ENCODE assay signal across 22 mouse cellular contexts in the genomic region with DNA sequence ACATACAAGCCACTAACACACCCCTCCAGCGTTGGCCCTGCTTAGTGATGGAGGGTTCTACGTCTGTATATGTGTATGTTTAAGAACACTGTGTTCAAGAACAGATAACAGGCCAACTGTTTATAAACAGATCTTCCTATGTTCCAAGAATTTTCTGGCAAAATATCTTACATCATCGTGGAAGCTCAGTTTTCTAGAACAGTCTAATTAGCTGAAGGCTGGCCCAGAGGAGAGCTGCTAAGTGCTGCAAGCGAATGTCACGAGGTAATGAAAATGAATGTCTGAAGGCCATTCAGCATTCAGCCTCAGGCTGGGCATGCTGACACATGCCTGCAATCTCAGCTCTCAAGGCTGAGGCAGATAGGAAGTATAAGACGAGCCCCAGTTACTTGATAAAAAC. TPM values are rescaled to one million over a fixed set of nuclear protein-coding genes. Genes with fewer than 3 reads are reported as not detected.
DNase-seq lines count a peak whose midpoint lies in the region; ATAC-seq and TF ChIP-seq lines count a peak whose summit lies in the region.
"Had no signal": no experiment of that assay in that cellular context is flagged by ENCODE, and none has a peak within 500 bp of the region (broad histone marks: within the 10 kb centered on the region; RNA-seq: fewer than 3 reads in every experiment).

No protein-coding gene starts in this region.

- 0 out of 2 replicates have a peak, but pooled peaks have one; percentile 35 for ATAC-seq in liver, embryonic 16.5 days (ENCODE audit: low read depth)
- ATAC-seq in neural tube, embryonic 15.5 days (ENCODE audit: low FRiP score), result no peak
- no peak for ATAC-seq in forebrain, embryonic 15.5 days (replicated peaks)
- ATAC-seq: midbrain, embryonic 16.5 days had no signal

- no peaks in the 10 kb centered on the region for H3K9me3 ChIP-seq in liver, embryonic 16.5 days (replicated peaks; ENCODE audit: control insufficient read depth, low read length)
- H3K9me3 ChIP-seq in neural tube, embryonic 15.5 days (replicated peaks), result 0 out of 2 replicates have a peak, but pooled peaks cover 5% of the 10 kb centered on the region
- no peaks in the 10 kb centered on the region for H3K9me3 ChIP-seq in forebrain, embryonic 15.5 days
- H3K9me3 ChIP-seq: embryonic facial prominence, embryonic 15.5 days; G1E; heart, embryonic 15.5 days; liver, embryonic 13.5 days; megakaryocyte, embryonic 14.5 days had no signal

- TF ChIP-seq POLR2A in brain, embryonic 14.5 days (IDR thresholded peaks at IDR 0.05; ENCODE audit: borderline replicate concordance, extremely low read depth, insufficient read depth, insufficient read length, poor library complexity, severe bottlenecking), result no peak

- TF ChIP-seq CTCF in brain, embryonic 14.5 days (IDR thresholded peaks at IDR 0.05; ENCODE audit: borderline replicate concordance, extremely low read depth, insufficient read depth, insufficient read length), result no peak

- H3K27me3 ChIP-seq in liver, embryonic 16.5 days (ENCODE audit: control insufficient read depth, insufficient read depth, low read depth, low read length), result no peaks in the 10 kb centered on the region
- no peaks in the 10 kb centered on the region for H3K27me3 ChIP-seq in neural tube, embryonic 15.5 days (replicated peaks)
- H3K27me3 ChIP-seq in forebrain, embryonic 15.5 days, result no peaks in the 10 kb centered on the region
- H3K27me3 ChIP-seq: embryonic facial prominence, embryonic 15.5 days; heart, embryonic 15.5 days; liver, embryonic 13.5 days; megakaryocyte, embryonic 14.5 days had no signal

- H3K4me1 ChIP-seq in liver, embryonic 16.5 days (ENCODE audit: control insufficient read depth, low read depth, low read length), result no peaks in the 10 kb centered on the region
- H3K4me1 ChIP-seq in neural tube, embryonic 15.5 days, result no peaks in the 10 kb centered on the region
- no peaks in the 10 kb centered on the region for H3K4me1 ChIP-seq in forebrain, embryonic 15.5 days
- H3K4me1 ChIP-seq: embryonic facial prominence, embryonic 15.5 days; forebrain, embryonic 10.5 days; heart, embryonic 15.5 days; liver, embryonic 13.5 days; megakaryocyte, embryonic 14.5 days had no signal

- no peak overlapping the region for H3K4me2 ChIP-seq in liver, embryonic 16.5 days (ENCODE audit: low read depth, low read length)
- no peak overlapping the region for H3K4me2 ChIP-seq in neural tube, embryonic 15.5 days
- no peak overlapping the region for H3K4me2 ChIP-seq in forebrain, embryonic 15.5 days (replicated peaks)
- H3K4me2 ChIP-seq: embryonic facial prominence, embryonic 15.5 days; heart, embryonic 15.5 days; liver, embryonic 13.5 days had no signal

- H3K9ac ChIP-seq in liver, embryonic 16.5 days (ENCODE audit: low read depth, low read length), result no peak overlapping the region
- no peak overlapping the region for H3K9ac ChIP-seq in neural tube, embryonic 15.5 days (replicated peaks)
- H3K9ac ChIP-seq in forebrain, embryonic 15.5 days (replicated peaks), result no peak overlapping the region
- H3K9ac ChIP-seq: embryonic facial prominence, embryonic 15.5 days; heart, embryonic 15.5 days; liver, embryonic 13.5 days had no signal

- 44% methylated on average over 6 of the region's 6 CpGs for WGBS in liver, embryonic 16.5 days (ENCODE audit: insufficient replicate concordance)
- 79% methylated on average over 6 of the region's 6 CpGs for WGBS in neural tube, embryonic 15.5 days
- WGBS in forebrain, embryonic 15.5 days, result 50% methylated on average over 6 of the region's 6 CpGs

- DNase-seq in liver, result no peak
- peak; percentile 36 for DNase-seq in adrenal gland, postnatal 10 days
- peak; percentile 36 for DNase-seq in brain, embryonic 14.5 days (ENCODE audit: low read depth)
- peak; percentile 35 for DNase-seq in lung, postnatal 14 days
- DNase-seq: cerebellum, adult 9-11 months; embryo, embryonic 11 days; gastrocnemius, postnatal 36 days; kidney, adult 2 months; kidney, postnatal 25 days; liver, embryonic 13.5 days; right cerebral cortex, postnatal 25 days; thymus, postnatal 4 days had no signal

- H3K27ac ChIP-seq in liver, embryonic 16.5 days (ENCODE audit: low read length), result no peak overlapping the region
- H3K27ac ChIP-seq in neural tube, embryonic 15.5 days (replicated peaks), result no peak overlapping the region
- H3K27ac ChIP-seq in forebrain, embryonic 15.5 days (replicated peaks), result no peak overlapping the region
- H3K27ac ChIP-seq: embryonic facial prominence, embryonic 15.5 days; forebrain, embryonic 10.5 days; heart, embryonic 15.5 days; liver, embryonic 13.5 days; stomach, postnatal 0 days had no signal

- H3K4me3 ChIP-seq in liver, embryonic 16.5 days (ENCODE audit: low read depth, low read length), result no peak overlapping the region
- no peak overlapping the region for H3K4me3 ChIP-seq in neural tube, embryonic 15.5 days (replicated peaks)
- no peak overlapping the region for H3K4me3 ChIP-seq in forebrain, embryonic 15.5 days
- H3K4me3 ChIP-seq: embryonic facial prominence, embryonic 15.5 days; forebrain, embryonic 10.5 days; heart, embryonic 15.5 days; liver, embryonic 13.5 days; megakaryocyte, embryonic 14.5 days had no signal

- no peaks in the 10 kb centered on the region for H3K36me3 ChIP-seq in liver, embryonic 16.5 days (ENCODE audit: control insufficient read depth, insufficient read depth)
- H3K36me3 ChIP-seq in neural tube, embryonic 15.5 days, result no peaks in the 10 kb centered on the region
- H3K36me3 ChIP-seq in forebrain, embryonic 15.5 days, result no peaks in the 10 kb centered on the region
- H3K36me3 ChIP-seq: embryonic facial prominence, embryonic 15.5 days; forebrain, embryonic 10.5 days; G1E; heart, embryonic 15.5 days; liver, embryonic 13.5 days had no signal

RNA-seq across cellular contexts. Expression of a gene that starts 42.9 kb away (rescaled TPM):
- polyA plus RNA-seq in liver, embryonic 16.5 days (2015; fragmentation: Nextera tagmentation; extraction: Ambion mirVana), result 13.3 and 14.1 TPM in 2 replicates
- 100 to 1,000 TPM; 107 to 149 TPM for total RNA-seq in adrenal gland, postnatal 10 days (2021)
- 328 and 380 TPM in 2 replicates for polyA plus RNA-seq in brain, embryonic 14.5 days (2012; rRNA removed)
- polyA plus RNA-seq in neural tube, embryonic 15.5 days (2015; fragmentation: Nextera tagmentation; extraction: Ambion mirVana), result 145 and 159 TPM in 2 replicates
- 214 and 227 TPM in 2 replicates for polyA plus RNA-seq in forebrain, embryonic 15.5 days (2015; fragmentation: Nextera tagmentation; extraction: Ambion mirVana)
- polyA plus RNA-seq: G1E had no signal
